Mouse (Mus musculus) adipocyte (in vitro differentiated cells): ENCODE results near the gene Gxylt2.

Experiments
- DNase-seq: peaks from one replicate; pipeline ENCODE4 v3.0.0-alpha.2; 2016; ENCODE audit warnings: low spot score

Gxylt2 gene

GRCm38 (mm10) chr6:100715296-100715828 is 10.8 kb downstream of the Gxylt2 start:
- no peak for DNase-seq

- no peak for DNase-seq
Measured at GRCm38 (mm10) chr6:100716152-100716551, 11.6 kb downstream of the Gxylt2 start.

- no peak for DNase-seq
Measured at GRCm38 (mm10) chr6:100716817-100717216, 12.3 kb downstream of the Gxylt2 start.

- peak; percentile 75 for DNase-seq
Measured at GRCm38 (mm10) chr6:100720098-100720501, 15.6 kb downstream of the Gxylt2 start.

- DNase-seq: no peak
Measured at GRCm38 (mm10) chr6:100720882-100721721, 16.6 kb downstream of the Gxylt2 start.

- DNase-seq: peak; percentile 93
Measured at GRCm38 (mm10) chr6:100731996-100732375, 27.5 kb downstream of the Gxylt2 start.

- peak; percentile 57 for DNase-seq
Measured at GRCm38 (mm10) chr6:100732376-100733021, 28.0 kb downstream of the Gxylt2 start.

GRCm38 (mm10) chr6:100733218-100733617 is 28.7 kb downstream of the Gxylt2 start:
- DNase-seq: no peak

- DNase-seq: no peak
Measured at GRCm38 (mm10) chr6:100734321-100734720, 29.8 kb downstream of the Gxylt2 start.

- no peak for DNase-seq
Measured at GRCm38 (mm10) chr6:100758431-100759208, 54.1 kb downstream of the Gxylt2 start.

GRCm38 (mm10) chr6:100767756-100768155 is 63.2 kb downstream of the Gxylt2 start:
- no peak for DNase-seq

GRCm38 (mm10) chr6:100775923-100776505 is 71.5 kb downstream of the Gxylt2 start:
- DNase-seq: no peak

- DNase-seq: no peak
Measured at GRCm38 (mm10) chr6:100778595-100778994, 74.1 kb downstream of the Gxylt2 start.

GRCm38 (mm10) chr6:100780421-100780820 is 75.9 kb downstream of the Gxylt2 start:
- peak; percentile 45 for DNase-seq

GRCm38 (mm10) chr6:100781644-100782043 is 77.1 kb downstream of the Gxylt2 start:
- peak; percentile 69 for DNase-seq

GRCm38 (mm10) chr6:100787726-100788125 is 83.2 kb downstream of the Gxylt2 start:
- DNase-seq: peak; percentile 72

- peak; percentile 90 for DNase-seq
Measured at GRCm38 (mm10) chr6:100789161-100789560, 84.6 kb downstream of the Gxylt2 start.

- DNase-seq: no peak
Measured at GRCm38 (mm10) chr6:100792055-100792659, 87.6 kb downstream of the Gxylt2 start.

- no peak for DNase-seq
Measured at GRCm38 (mm10) chr6:100792973-100793769, 88.6 kb downstream of the Gxylt2 start.

- DNase-seq: no peak
Measured at GRCm38 (mm10) chr6:100795797-100796196, 91.3 kb downstream of the Gxylt2 start.

GRCm38 (mm10) chr6:100799290-100799689 is 94.8 kb downstream of the Gxylt2 start:
- no peak for DNase-seq
